Mouse (Mus musculus) testis, adult 2 months (tissue): ENCODE results near the gene Palld.

ENCODE experiments used
- CTCF ChIP-seq: fragments of 200-500 bp; IDR thresholded peaks from 2 replicates; pipeline ENCODE4 v1.5.1; 2012; ENCODE audit warnings: low read depth, mild to moderate bottlenecking, inconsistent platforms, low read length, moderate library complexity; ENCODE audit not compliant: control insufficient read depth, insufficient read depth, insufficient replicate concordance
- POLR2A ChIP-seq: fragments of 200-500 bp; IDR thresholded peaks from 2 replicates; pipeline ENCODE4 v1.6.1; 2012; ENCODE audit warnings: low read depth, mild to moderate bottlenecking, inconsistent platforms, low read length, moderate library complexity; ENCODE audit not compliant: control insufficient read depth

DNA sequence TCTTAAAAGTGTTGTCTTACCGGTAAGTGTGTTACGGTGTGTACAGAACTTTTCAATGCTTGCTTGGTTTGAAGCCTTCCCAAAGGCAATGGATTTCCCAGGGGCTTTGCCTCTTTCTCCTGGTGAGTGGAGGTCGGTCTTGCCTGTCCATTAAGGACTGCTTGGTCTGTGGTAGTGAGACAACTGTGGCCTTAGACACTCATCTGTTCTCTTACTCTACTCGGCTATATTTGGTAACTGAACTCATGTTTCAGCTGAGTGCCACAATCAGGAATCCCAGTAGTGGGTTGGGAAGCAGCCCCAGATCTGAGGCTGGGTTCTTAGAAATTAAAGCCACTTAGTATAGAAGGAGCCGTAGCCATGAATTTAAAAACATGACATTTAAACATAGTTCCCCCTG lies at the start of gene Palld:
- TF ChIP-seq POLR2A = no peak
- no peak for TF ChIP-seq CTCF
